Mouse (Mus musculus) megakaryocyte-erythroid progenitor cell, adult 5-6 weeks (primary cell): Measurements from ENCODE around the gene Scn2b. TPM values are rescaled to one million over a fixed set of nuclear protein-coding genes. Genes with fewer than 3 reads are reported as not detected.

ENCODE experiments used
- ATAC-seq: replicated peaks from 2 replicates; pipeline ENCODE4 v1.8.0; 2016; ENCODE audit warnings: mild to moderate bottlenecking, inconsistent platforms; ENCODE audit not compliant: severe bottlenecking, poor library complexity, low FRiP score, low TSS enrichment
- total RNA-seq, 2 experiments: library from RNA; stranded (forward) in 1 of 2; stranded (reverse) in 1 of 2; fragments of 200-1000, 215-1000 nt in 1 of 2; fragments of >200 nt in 1 of 2; fragmentation: Nextera tagmentation in 1 of 2; gene quantifications; 2 replicates each; pipeline ENCODE4 v1.2.3; 2014 to 2017

The Scn2b gene
- not detected in 2 replicates for total RNA-seq (2014; fragmentation: Nextera tagmentation)
- not detected in 2 replicates for total RNA-seq (2017)

DNA sequence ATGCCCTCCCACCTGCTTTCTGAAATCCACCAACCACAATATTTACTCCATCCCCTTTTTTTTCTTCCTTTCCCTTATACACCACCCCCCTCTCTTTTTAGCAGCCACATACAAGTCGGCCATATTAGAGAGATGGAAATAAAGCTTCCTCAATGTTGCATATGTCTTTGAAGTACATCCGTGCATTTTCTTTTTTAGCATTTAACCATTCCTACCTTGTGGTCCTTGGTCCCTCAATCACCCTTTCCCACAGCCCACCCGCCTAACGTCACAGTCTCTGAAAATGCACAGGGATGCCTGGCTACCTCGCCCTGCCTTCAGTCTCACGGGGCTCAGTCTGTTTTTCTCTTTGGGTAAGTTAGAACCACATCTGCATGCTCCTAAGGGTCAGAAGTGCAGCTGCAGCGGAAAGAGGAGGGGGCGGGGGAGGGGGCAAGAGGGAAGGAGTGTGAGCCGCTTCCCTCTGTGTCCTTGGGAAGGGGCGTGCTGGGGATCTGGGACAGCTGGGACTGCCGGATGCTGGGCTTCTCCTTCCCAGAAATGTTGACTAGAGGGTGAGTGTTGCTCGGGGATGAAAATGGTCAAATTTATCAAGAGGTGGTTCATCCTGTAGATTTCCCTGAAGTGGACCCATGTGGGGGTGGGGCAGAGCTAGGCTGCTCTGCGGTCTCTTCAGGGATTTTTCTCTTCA lies at the start of gene Scn2b:
TSS of gene Scn2b (plus strand) at position 42 of the 691 bp plus-strand sequence.
- no peak for ATAC-seq

DNA sequence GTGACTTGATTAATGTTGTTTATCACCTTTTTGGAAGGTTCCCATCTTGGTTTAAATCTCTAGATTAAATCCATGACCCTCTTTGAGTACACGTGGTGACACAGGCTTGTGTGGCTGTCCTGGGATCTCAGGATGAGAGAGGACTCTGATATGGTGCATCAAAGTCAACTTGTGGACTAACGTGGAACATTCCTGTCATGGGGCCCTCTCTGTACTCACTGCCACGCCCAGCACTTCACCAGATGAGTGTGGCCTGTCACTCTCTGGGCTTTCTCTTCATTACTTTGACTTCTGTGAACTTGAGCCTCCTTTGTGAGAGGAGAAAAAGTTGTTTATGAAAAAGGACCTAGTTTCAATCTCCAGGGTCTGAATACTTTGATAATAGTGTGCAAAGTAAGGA lies 45.8 kb upstream of the Scn2b start:
- ATAC-seq = no peak

DNA sequence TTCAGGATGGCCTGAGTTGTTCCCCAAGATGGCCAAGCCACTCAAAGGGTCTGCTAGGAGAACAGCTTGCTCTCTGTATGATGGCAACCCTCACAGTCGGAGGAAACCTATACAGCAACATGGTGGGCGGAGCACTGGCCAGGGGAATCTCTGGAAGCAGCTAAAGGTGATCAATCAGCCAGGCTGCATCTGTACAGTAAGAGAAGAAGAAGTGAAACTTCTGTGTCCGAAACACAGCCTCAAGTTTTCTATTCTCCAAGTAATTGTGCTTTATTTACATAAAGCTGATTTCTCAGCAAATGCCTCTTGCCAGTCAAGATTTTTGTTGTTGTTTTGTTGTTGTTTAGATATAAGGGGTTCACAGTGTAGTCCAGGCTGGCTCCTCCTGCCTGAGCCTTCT lies 39.7 kb upstream of the Scn2b start:
- ATAC-seq = no peak

GRCm38 (mm10) chr9:45079011-45079410 lies 38.6 kb upstream of the Scn2b start, which contains the start of gene Jaml:
Gene Jaml (plus strand): TSS chr9:45079183.
- ATAC-seq = no peak

DNA sequence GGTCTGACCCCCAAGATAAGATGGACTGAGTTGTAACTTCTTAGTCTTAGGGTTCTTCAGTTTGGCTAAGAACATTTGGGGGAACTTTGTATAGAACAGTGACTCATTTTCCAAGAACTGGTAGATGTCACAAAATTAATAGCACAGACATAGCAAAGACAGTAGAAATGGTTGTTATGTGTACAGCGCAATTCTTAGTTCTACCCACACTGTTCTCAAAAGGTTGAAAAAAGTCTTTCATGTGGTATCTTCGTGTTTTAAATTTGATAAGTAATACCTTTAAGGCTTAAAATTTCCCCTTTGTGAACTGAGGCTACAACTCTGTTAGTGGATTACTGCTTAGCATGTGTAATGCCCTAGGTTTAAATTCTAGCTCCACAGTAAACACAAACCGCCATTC lies 34.5 kb upstream of the Scn2b start:
- ATAC-seq = no peak

- ATAC-seq = no peak
These were observed 33.0 kb upstream of the Scn2b start for GRCm38 (mm10) chr9:45084556-45084955.

- ATAC-seq = no peak
These were observed 31.6 kb upstream of the Scn2b start for GRCm38 (mm10) chr9:45085741-45086690.

- no peak for ATAC-seq
These were observed 29.5 kb upstream of the Scn2b start for GRCm38 (mm10) chr9:45088040-45088439.

GRCm38 (mm10) chr9:45090811-45091210 lies 26.8 kb upstream of the Scn2b start:
- ATAC-seq = no peak

DNA sequence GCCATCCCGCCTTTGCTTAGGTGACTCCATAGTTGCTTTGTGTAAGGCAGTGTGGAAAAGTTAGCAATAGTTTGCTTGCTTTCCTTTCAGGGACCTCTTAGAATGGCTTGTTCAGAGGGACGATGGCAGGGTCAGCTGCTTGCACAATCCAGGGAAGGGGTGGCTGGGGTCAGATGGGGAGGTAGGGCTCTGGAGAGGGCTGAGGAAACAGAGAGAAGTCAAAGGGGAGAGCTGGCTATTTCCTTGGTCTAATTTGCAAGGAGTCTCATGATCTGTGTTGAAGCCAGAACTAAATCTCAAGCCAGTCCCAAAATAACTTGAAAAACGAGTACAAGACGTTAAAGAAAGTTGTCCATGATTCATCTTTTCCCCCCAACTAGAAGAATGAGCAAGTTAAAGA lies 24.9 kb upstream of the Scn2b start:
- ATAC-seq = no peak

DNA sequence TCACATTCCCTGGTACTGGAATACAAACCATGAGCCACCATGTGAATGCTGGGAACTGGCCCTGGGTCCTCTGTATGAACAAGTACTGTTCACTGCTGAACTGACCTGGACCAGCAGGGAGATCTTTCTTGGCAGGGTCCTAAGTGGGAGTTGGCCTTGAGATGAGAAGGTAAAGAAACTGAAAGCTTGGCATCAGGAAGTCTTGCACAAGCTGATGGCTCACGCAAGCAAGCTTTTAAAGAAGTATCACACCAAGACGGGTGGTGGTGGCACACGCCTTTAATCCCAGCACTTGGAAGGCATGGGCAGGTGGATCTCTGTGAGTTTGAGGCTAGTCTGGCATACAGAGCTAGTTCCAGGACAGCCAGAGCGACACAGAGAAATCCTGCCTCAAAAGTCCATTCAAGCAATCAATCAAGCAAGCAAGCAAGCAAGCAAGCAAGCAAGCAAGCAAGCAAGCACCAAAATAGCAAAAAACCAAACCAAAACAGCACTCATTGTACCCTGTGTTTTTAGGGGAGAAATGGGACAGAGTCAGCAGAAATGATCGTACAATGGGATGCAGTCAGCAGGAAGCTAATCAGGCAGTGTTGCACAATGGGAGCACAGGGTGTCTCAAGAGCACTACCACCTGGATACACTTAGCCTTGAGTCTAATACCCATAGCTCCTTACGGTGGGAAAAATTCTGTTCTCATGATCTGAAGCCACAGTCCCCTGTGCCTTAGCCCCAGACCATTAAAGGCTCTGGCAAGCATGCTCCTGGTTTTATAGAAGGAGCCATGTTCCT lies 22.2 kb upstream of the Scn2b start:
- ATAC-seq = no peak

DNA sequence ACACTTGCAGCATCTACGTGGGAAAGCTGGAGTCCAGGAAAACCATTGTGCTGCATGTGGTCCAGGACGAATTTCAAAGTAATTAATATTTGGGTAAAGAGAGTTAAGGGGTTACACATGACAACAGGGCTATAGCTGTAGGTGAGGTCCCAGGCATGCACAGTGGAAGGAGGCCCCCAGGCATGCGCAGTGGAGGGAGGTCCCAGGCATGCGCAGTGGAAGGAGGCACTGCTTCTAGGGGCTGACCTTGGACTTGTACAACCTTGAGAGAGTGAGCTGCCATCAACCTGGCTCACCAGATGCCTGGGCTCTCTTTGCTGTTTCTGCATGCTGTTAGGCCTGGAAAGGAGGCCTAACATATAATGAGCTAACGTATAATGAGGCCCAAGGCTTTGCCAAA lies 19.7 kb upstream of the Scn2b start:
- no peak for ATAC-seq

DNA sequence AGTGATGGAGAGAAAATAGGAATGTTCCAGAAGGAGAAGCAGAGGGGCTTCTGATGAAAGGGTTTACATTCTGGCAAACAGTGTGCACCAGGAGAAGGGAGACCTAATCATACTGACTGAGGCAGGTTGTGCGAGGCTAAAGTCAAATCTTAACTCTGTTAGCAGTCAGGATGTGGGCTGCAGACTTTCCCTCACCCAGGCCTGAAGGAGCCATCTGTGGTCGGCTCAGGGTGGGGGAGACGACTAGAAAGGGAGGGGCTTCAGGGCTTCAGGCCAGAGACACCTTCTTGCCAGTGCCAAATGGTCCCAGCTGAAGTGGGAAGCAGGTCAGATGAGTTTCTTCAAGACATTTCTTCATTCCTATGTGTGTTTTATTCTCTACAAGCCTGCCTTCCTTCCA lies 19.2 kb upstream of the Scn2b start:
- no peak for ATAC-seq

GRCm38 (mm10) chr9:45102528-45102927 lies 15.1 kb upstream of the Scn2b start:
- no peak for ATAC-seq

GRCm38 (mm10) chr9:45103211-45103979 lies 14.2 kb upstream of the Scn2b start:
- no peak for ATAC-seq

DNA sequence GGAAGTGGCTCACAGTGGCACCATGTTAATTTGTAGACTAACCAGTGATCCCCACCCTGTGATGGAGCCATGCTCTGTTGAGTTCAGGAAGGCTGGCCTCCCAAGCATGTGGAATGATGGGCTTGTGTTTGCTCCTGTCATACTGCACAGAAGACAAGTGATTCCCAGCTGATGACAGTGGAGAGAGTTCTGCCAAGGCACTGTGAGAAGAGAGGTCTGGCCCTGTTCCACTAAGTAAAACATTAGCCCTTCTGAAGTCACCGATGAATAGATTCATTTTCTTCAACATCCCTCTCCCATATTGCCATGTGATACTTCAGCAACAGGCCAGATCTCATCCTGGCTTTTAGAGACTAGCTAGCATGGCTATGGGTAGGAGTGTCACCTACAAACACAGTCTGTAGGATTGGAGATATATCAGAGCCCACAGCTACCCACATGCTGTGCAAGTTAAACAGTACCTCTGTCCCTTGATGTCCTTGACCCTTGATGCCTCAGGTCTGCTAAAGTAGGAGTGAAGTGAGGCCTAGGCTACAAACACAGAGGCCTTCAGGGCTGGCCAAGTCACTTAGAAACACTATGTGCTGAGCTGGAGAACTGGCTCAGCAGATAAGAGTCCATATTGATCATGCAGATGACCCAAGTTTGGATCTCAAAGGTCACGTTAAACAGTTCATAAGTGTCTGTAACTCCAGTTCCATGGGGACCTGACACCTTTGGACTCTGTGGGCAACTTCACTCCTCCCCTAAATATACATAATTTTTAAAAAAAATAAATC lies 11.8 kb upstream of the Scn2b start:
- no peak for ATAC-seq

- ATAC-seq = no peak
These were observed 1.9 kb upstream of the Scn2b start for GRCm38 (mm10) chr9:45115706-45116105.

- ATAC-seq = no peak
These were observed 763 bp upstream of the Scn2b start for GRCm38 (mm10) chr9:45116819-45117218.
